Mouse (Mus musculus): ENCODE measurements around the gene Olfr430. TPM values are rescaled to one million over a fixed set of nuclear protein-coding genes. Genes with fewer than 3 reads are reported as not detected.
"Not testable (repeated sequence)": the region's sequence is repeated elsewhere in the genome, so short reads cannot be mapped to it uniquely, and the experiment has no call there.

Olfr430 gene
- polyA plus RNA-seq (2014; fragmentation: Nextera tagmentation; extraction: Ambion mirVana): not detected in 2 replicates

GRCm38 (mm10) chr1:174066305-174066704, at the start of gene Olfr430:
TSS of gene Olfr430 (plus strand) at chr1:174066605.
- Histone ChIP-seq H3K4me2 (replicated peaks; ENCODE audit: low read depth, low read length) (no peak within 1 kb of the TSS), H3K36me3 (ENCODE audit: control insufficient read depth, insufficient read depth, low read length) (no peaks in the 10 kb centered on the region), H3K9me3 (ENCODE audit: control insufficient read depth, low read length) (no peaks in the 10 kb centered on the region), H3K27me3 (ENCODE audit: control insufficient read depth, insufficient read depth, low read length) (no peaks in the 10 kb centered on the region), H3K4me1 (ENCODE audit: control insufficient read depth, insufficient read depth, low read length) (no peaks in the 10 kb centered on the region), H3K9ac (ENCODE audit: low read depth, low read length) (no peak within 1 kb of the TSS), H3K27ac (ENCODE audit: low read depth, low read length) (no peak within 1 kb of the TSS), H3K4me3 (ENCODE audit: low read length) (no peak within 1 kb of the TSS)
- ATAC-seq (ENCODE audit: low FRiP score, low TSS enrichment): no peak
- WGBS: 87% methylated on average over 3 of the region's 3 CpGs

DNA sequence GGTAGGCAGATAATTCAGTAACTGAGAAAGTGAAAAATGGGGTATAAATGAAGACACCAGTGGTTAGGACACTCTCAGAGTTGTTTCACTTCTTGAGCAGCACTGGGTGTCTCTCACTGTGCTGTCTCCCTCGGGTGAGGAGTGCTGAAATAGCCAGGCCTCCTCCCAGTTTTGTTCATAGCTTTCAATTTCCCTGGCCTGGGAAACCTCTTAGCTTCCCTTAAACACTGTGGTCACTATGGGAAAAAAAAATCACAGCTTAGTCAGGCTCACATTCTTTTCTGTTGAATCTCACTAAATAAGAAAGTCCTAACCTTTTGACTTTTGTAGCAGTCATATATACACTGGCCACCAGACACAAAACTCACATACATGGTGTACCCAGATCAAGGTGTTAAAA, 34.7 kb upstream of the Olfr430 start, which contains the start of gene Ifi205:
TSS of gene Ifi205 (minus strand) at position 113 of the 400 bp plus-strand sequence.
- Histone ChIP-seq H3K27ac (ENCODE audit: low read depth, low read length) (no peak within 1 kb of the TSS), H3K4me2 (replicated peaks; ENCODE audit: low read depth, low read length) (no peak within 1 kb of the TSS), H3K36me3 (ENCODE audit: control insufficient read depth, insufficient read depth, low read length) (no peaks in the 10 kb centered on the region), H3K4me1 (ENCODE audit: control insufficient read depth, insufficient read depth, low read length) (no peaks in the 10 kb centered on the region), H3K27me3 (ENCODE audit: control insufficient read depth, insufficient read depth, low read length) (no peaks in the 10 kb centered on the region), H3K9ac (ENCODE audit: low read depth, low read length) (no peak within 1 kb of the TSS), H3K4me3 (ENCODE audit: low read length) (no peak within 1 kb of the TSS), H3K9me3 (ENCODE audit: control insufficient read depth, low read length) (no peaks in the 10 kb centered on the region)
- no peak for ATAC-seq (ENCODE audit: low FRiP score, low TSS enrichment)
- 63% methylated on average over 1 of the region's 1 CpGs for WGBS

DNA sequence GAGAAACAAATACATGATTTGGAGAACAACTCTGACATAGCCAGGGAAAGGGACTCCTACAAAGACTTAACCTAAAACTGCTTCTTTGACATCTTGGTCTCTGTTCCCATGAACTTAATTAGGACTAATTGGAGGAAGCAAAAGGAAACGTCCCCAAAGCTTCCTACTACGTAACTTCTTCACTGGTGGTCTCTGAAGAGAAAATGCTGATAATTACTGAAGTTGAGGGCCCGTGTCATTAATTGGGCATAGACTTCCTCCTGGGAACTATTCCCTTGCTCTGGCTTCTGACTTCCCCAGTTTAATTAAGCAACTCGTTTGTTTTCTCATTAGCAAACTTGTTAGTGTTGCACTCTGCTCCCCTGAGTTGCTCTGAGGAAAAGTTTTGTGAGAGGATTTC, 30.6 kb upstream of the Olfr430 start:
- H3K9me3 ChIP-seq (ENCODE audit: control insufficient read depth, low read length): no peaks in the 10 kb centered on the region
- H3K4me1 ChIP-seq (ENCODE audit: control insufficient read depth, insufficient read depth, low read length): no peaks in the 10 kb centered on the region
- H3K36me3 ChIP-seq (ENCODE audit: control insufficient read depth, insufficient read depth, low read length): no peaks in the 10 kb centered on the region
- no peak overlapping the region for H3K9ac ChIP-seq (ENCODE audit: low read depth, low read length)
- no peaks in the 10 kb centered on the region for H3K27me3 ChIP-seq (ENCODE audit: control insufficient read depth, insufficient read depth, low read length)
- H3K4me3 ChIP-seq (ENCODE audit: low read length): no peak overlapping the region
- WGBS: 72% methylated on average over 4 of the region's 4 CpGs
- H3K4me2 ChIP-seq (replicated peaks; ENCODE audit: low read depth, low read length): no peak overlapping the region
- no peak overlapping the region for H3K27ac ChIP-seq (ENCODE audit: low read depth, low read length)
- ATAC-seq (ENCODE audit: low FRiP score, low TSS enrichment): no peak

DNA sequence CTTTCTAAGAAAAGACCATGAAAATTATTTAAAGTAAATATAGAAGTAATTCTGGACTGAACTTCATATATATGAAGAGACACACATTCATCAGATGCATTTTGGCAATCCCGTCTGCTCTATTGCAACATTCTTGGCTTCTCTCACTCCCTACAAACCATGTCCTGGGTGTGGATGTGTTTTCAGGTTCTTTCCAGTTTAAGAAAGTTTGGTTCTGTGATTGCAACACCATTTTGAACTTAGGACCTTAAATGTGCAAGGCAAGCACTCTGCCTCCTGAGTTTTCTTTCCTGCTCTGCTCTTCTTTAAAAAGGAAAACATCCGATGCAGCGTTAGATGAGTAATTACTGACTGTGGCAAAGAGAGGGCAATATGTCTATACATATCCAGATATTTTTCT, 27.9 kb upstream of the Olfr430 start:
- Histone ChIP-seq H3K36me3 (ENCODE audit: control insufficient read depth, insufficient read depth, low read length) (no peaks in the 10 kb centered on the region), H3K4me1 (ENCODE audit: control insufficient read depth, insufficient read depth, low read length) (no peaks in the 10 kb centered on the region), H3K27ac (ENCODE audit: low read depth, low read length) (no peak overlapping the region), H3K4me3 (ENCODE audit: low read length) (no peak overlapping the region), H3K4me2 (replicated peaks; ENCODE audit: low read depth, low read length) (no peak overlapping the region), H3K9me3 (ENCODE audit: control insufficient read depth, low read length) (no peaks in the 10 kb centered on the region), H3K27me3 (ENCODE audit: control insufficient read depth, insufficient read depth, low read length) (no peaks in the 10 kb centered on the region), H3K9ac (ENCODE audit: low read depth, low read length) (no peak overlapping the region)
- 84% methylated on average over 3 of the region's 3 CpGs for WGBS
- ATAC-seq (ENCODE audit: low FRiP score, low TSS enrichment): no peak

- 72% methylated on average over 7 of the region's 7 CpGs for WGBS
- ATAC-seq (ENCODE audit: low FRiP score, low TSS enrichment): no peak
These were observed 25.8 kb upstream of the Olfr430 start, which contains the start of gene Olfr433 for GRCm38 (mm10) chr1:174040523-174041177. TSS of gene Olfr433 (plus strand) at chr1:174040705.

DNA sequence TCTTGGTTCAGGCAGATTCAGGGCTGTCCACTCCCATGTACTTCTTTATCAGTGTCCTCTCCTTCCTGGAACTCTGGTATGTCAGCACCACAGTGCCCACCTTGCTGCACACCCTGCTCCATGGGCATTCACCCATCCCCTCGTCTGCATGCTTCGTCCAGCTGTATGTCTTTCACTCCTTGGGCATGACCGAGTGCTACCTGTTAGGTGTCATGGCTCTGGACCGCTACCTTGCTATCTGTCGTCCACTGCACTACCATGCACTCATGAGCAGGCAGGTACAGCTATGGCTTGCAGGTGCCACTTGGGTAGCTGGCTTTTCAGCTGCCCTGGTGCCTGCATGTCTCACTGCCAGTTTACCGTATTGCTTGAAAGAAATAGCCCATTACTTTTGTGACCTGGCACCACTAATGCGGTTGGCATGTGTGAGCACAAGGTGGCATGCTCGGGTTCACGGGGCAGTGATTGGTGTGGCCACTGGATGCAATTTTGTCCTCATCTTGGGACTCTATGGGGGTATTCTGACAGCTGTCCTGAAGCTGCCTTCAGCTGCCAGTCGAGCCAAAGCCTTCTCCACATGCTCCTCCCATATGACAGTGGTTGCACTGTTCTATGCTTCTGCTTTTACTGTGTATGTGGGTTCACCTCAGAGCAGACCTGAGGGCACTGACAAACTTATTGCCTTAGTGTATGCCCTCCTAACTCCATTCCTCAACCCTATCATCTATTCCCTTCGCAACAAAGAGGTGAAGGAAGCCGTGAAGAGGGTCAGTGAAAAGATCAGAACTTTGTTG, 24.1 kb upstream of the Olfr430 start:
- H3K4me3 ChIP-seq (ENCODE audit: low read length); H3K36me3 ChIP-seq (ENCODE audit: control insufficient read depth, insufficient read depth, low read length); H3K27ac ChIP-seq (ENCODE audit: low read depth, low read length); H3K27me3 ChIP-seq (ENCODE audit: control insufficient read depth, insufficient read depth, low read length); H3K9me3 ChIP-seq (ENCODE audit: control insufficient read depth, low read length); ATAC-seq (ENCODE audit: low FRiP score, low TSS enrichment); H3K4me1 ChIP-seq (ENCODE audit: control insufficient read depth, insufficient read depth, low read length); H3K4me2 ChIP-seq (replicated peaks; ENCODE audit: low read depth, low read length); H3K9ac ChIP-seq (ENCODE audit: low read depth, low read length): not testable (repeated sequence)
- 90% methylated on average over 12 of the region's 12 CpGs for WGBS

More at GRCm38 (mm10) chr1:174040523-174041177, 25.8 kb upstream of the Olfr430 start, which contains the start of gene Olfr433:
- Histone ChIP-seq H3K4me3 (ENCODE audit: low read length) (no peak within 1 kb of the TSS), H3K4me1 (ENCODE audit: control insufficient read depth, insufficient read depth, low read length) (no peaks in the 10 kb centered on the region), H3K27me3 (ENCODE audit: control insufficient read depth, insufficient read depth, low read length) (no peaks in the 10 kb centered on the region), H3K4me2 (replicated peaks; ENCODE audit: low read depth, low read length) (no peak within 1 kb of the TSS), H3K9me3 (ENCODE audit: control insufficient read depth, low read length) (no peaks in the 10 kb centered on the region), H3K9ac (ENCODE audit: low read depth, low read length) (no peak within 1 kb of the TSS), H3K36me3 (ENCODE audit: control insufficient read depth, insufficient read depth, low read length) (no peaks in the 10 kb centered on the region), H3K27ac (ENCODE audit: low read depth, low read length) (no peak within 1 kb of the TSS)

DNA sequence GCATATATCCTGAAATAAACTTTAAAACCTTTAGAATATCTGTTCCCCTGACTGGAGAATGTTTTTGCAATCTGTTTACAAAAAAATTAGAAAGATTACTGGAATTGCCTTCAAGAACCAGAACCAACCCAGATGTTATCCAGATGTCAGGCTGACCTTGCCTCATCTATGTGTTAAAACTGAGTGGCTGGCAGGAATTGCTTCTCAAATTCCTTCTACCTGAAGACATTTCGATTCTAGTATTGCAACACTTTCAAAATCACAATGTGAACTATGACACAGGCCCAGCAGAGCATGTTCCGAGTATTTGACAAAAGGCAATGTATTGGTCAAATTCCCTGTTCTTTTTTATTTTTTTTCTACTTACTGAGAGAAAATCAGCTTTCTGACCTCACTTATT, 22.0 kb upstream of the Olfr430 start:
- WGBS: 69% methylated on average over 2 of the region's 2 CpGs
- H3K27me3 ChIP-seq (ENCODE audit: control insufficient read depth, insufficient read depth, low read length): no peaks in the 10 kb centered on the region
- no peaks in the 10 kb centered on the region for H3K9me3 ChIP-seq (ENCODE audit: control insufficient read depth, low read length)
- H3K36me3 ChIP-seq (ENCODE audit: control insufficient read depth, insufficient read depth, low read length): no peaks in the 10 kb centered on the region
- H3K4me1 ChIP-seq (ENCODE audit: control insufficient read depth, insufficient read depth, low read length): no peaks in the 10 kb centered on the region
- no peak overlapping the region for H3K27ac ChIP-seq (ENCODE audit: low read depth, low read length)
- no peak overlapping the region for H3K9ac ChIP-seq (ENCODE audit: low read depth, low read length)
- no peak overlapping the region for H3K4me3 ChIP-seq (ENCODE audit: low read length)
- H3K4me2 ChIP-seq (replicated peaks; ENCODE audit: low read depth, low read length): no peak overlapping the region
- ATAC-seq (ENCODE audit: low FRiP score, low TSS enrichment): no peak

- H3K4me2 ChIP-seq (replicated peaks; ENCODE audit: low read depth, low read length); H3K27me3 ChIP-seq (ENCODE audit: control insufficient read depth, insufficient read depth, low read length); H3K9ac ChIP-seq (ENCODE audit: low read depth, low read length); H3K9me3 ChIP-seq (ENCODE audit: control insufficient read depth, low read length); H3K36me3 ChIP-seq (ENCODE audit: control insufficient read depth, insufficient read depth, low read length); H3K27ac ChIP-seq (ENCODE audit: low read depth, low read length); ATAC-seq (ENCODE audit: low FRiP score, low TSS enrichment); H3K4me1 ChIP-seq (ENCODE audit: control insufficient read depth, insufficient read depth, low read length); H3K4me3 ChIP-seq (ENCODE audit: low read length): not testable (repeated sequence)
- 73% methylated on average over 6 of the region's 6 CpGs for WGBS
These were observed 18.2 kb upstream of the Olfr430 start for GRCm38 (mm10) chr1:174048227-174048626.

DNA sequence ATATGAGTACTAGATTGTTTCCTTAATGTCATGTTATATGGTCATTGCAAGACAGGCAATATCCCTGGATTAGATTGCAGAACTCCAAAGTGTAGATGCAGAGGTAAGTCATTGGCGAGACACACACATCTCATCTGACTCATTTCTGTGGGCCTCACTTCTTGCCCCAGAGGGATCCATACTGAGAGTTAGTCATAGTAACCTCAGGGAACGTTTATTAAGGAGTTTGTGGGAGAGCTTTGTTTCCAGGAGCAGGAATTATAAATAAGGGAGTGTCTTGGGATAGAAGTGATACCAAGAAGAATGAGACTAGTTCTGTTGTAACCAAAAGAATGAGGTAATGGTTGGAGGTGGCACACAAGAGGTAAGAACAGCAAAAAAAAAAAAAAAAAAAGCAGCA, 17.5 kb upstream of the Olfr430 start, which contains the start of gene Olfr432:
TSS of gene Olfr432 (plus strand) at position 313 of the 400 bp plus-strand sequence.
- ATAC-seq (ENCODE audit: low FRiP score, low TSS enrichment): no peak
- Histone ChIP-seq H3K9me3 (ENCODE audit: control insufficient read depth, low read length) (no peaks in the 10 kb centered on the region), H3K4me3 (ENCODE audit: low read length) (no peak within 1 kb of the TSS), H3K4me2 (replicated peaks; ENCODE audit: low read depth, low read length) (no peak within 1 kb of the TSS), H3K27ac (ENCODE audit: low read depth, low read length) (no peak within 1 kb of the TSS), H3K27me3 (ENCODE audit: control insufficient read depth, insufficient read depth, low read length) (no peaks in the 10 kb centered on the region), H3K9ac (ENCODE audit: low read depth, low read length) (no peak within 1 kb of the TSS), H3K4me1 (ENCODE audit: control insufficient read depth, insufficient read depth, low read length) (no peaks in the 10 kb centered on the region), H3K36me3 (ENCODE audit: control insufficient read depth, insufficient read depth, low read length) (no peaks in the 10 kb centered on the region)
- WGBS: 70% methylated on average over 2 of the region's 2 CpGs

Measured in kidney, embryonic 14.5 days (tissue).